In genomic region chr17:31775037-31775436, GRCm38 (mm10) we compare ENCODE assay signal across 35 mouse cellular contexts.
"Had no signal": no experiment of that assay in that cellular context is flagged by ENCODE, and none has a peak within 500 bp of the region (broad histone marks: within the 10 kb centered on the region; RNA-seq: fewer than 3 reads in every experiment).

No protein-coding gene starts in this region.

- H3K9ac ChIP-seq: heart, embryonic 12.5 days; heart, embryonic 13.5 days; heart, embryonic 15.5 days; hindbrain, embryonic 12.5 days; hindbrain, embryonic 13.5 days; hindbrain, embryonic 14.5 days; hindbrain, embryonic 15.5 days; intestine, embryonic 15.5 days; kidney, embryonic 15.5 days had no signal

- H3K4me3 ChIP-seq: heart, embryonic 10.5 days; heart, embryonic 12.5 days; heart, embryonic 13.5 days; heart, embryonic 15.5 days; hindbrain, embryonic 10.5 days; hindbrain, embryonic 12.5 days; hindbrain, embryonic 13.5 days; hindbrain, embryonic 15.5 days; intestine, embryonic 15.5 days; kidney, embryonic 15.5 days; layer of hippocampus, adult 2 months had no signal

- H3K27me3 ChIP-seq: heart, embryonic 12.5 days; heart, embryonic 13.5 days; heart, embryonic 15.5 days; hindbrain, embryonic 12.5 days; hindbrain, embryonic 13.5 days; hindbrain, embryonic 15.5 days; intestine, embryonic 15.5 days; kidney, embryonic 15.5 days had no signal

- H3K36me3 ChIP-seq: heart, embryonic 10.5 days; heart, embryonic 12.5 days; heart, embryonic 13.5 days; heart, embryonic 15.5 days; hindbrain, embryonic 10.5 days; hindbrain, embryonic 12.5 days; hindbrain, embryonic 13.5 days; hindbrain, embryonic 15.5 days; intestine, embryonic 15.5 days; kidney, embryonic 15.5 days had no signal

- ATAC-seq: hindbrain, embryonic 16.5 days; hindbrain, postnatal 0 days; inflammation-experienced regulatory T-cells, adult 6 months; intestine, embryonic 15.5 days; intestine, embryonic 16.5 days; intestine, postnatal 0 days had no signal

- DNase-seq: heart, postnatal 10 days; heart, postnatal 14 days; heart, postnatal 36 days; heart, postnatal 4 days; kidney, adult 11 months; kidney, adult 18-20 months; kidney, adult 2 months; kidney, adult 8-10 months; kidney, adult 9 months; kidney, postnatal 10 days; kidney, postnatal 14 days; kidney, postnatal 25 days; kidney, postnatal 36 days; kidney, postnatal 4 days; layer of hippocampus, adult 9-11 months; layer of hippocampus, postnatal 36 days had no signal

- H3K4me2 ChIP-seq: heart, embryonic 11.5 days; heart, embryonic 12.5 days; heart, embryonic 13.5 days; heart, embryonic 15.5 days; hindbrain, embryonic 12.5 days; hindbrain, embryonic 13.5 days; hindbrain, embryonic 14.5 days; hindbrain, embryonic 15.5 days; intestine, embryonic 15.5 days; kidney, embryonic 15.5 days had no signal

- H3K9me3 ChIP-seq: hindbrain, embryonic 15.5 days; intestine, embryonic 15.5 days; kidney, embryonic 15.5 days had no signal

- H3K27ac ChIP-seq: heart, embryonic 10.5 days; heart, embryonic 13.5 days; heart, embryonic 15.5 days; hindbrain, embryonic 10.5 days; hindbrain, embryonic 12.5 days; hindbrain, embryonic 13.5 days; hindbrain, embryonic 14.5 days; hindbrain, embryonic 15.5 days; hindbrain, postnatal 0 days; intestine, embryonic 15.5 days; kidney, embryonic 15.5 days; kidney, postnatal 0 days; layer of hippocampus, adult 2 months had no signal
